ENCODE assay signal across 9 mouse cellular contexts in genomic region chr11:121176285-121177270, GRCm38 (mm10). TPM values are rescaled to one million over a fixed set of nuclear protein-coding genes. Genes with fewer than 3 reads are reported as not detected.
DNase-seq lines count a peak whose midpoint lies in the region; ATAC-seq and TF ChIP-seq lines count a peak whose summit lies in the region.
"Had no signal": no experiment of that assay in that cellular context is flagged by ENCODE, and none has a peak within 500 bp of the region (broad histone marks: within the 10 kb centered on the region; RNA-seq: fewer than 3 reads in every experiment).

No protein-coding gene starts in this region.

- ATAC-seq in midbrain, embryonic 11.5 days (ENCODE audit: low FRiP score), result peak; percentile 44
- ATAC-seq in midbrain, embryonic 16.5 days, result no peak
- ATAC-seq in embryonic facial prominence, embryonic 11.5 days (replicated peaks; ENCODE audit: insufficient number of reproducible peaks, low FRiP score, low TSS enrichment, low read depth), result peak; percentile 9; the same call in 1 of the 2 replicates
- no peak for ATAC-seq in limb, embryonic 14.5 days (ENCODE audit: low FRiP score, low read depth)

- H3K9me3 ChIP-seq in midbrain, embryonic 11.5 days (ENCODE audit: control insufficient read depth, low read length), result no peaks in the 10 kb centered on the region
- H3K9me3 ChIP-seq in midbrain, embryonic 16.5 days (replicated peaks; ENCODE audit: control insufficient read depth, low read length, poor library complexity, severe bottlenecking), result no peaks in the 10 kb centered on the region
- no peaks in the 10 kb centered on the region for H3K9me3 ChIP-seq in embryonic facial prominence, embryonic 11.5 days (replicated peaks; ENCODE audit: control insufficient read depth, low read length)
- no peaks in the 10 kb centered on the region for H3K9me3 ChIP-seq in limb, embryonic 14.5 days (ENCODE audit: control insufficient read depth, low read length)
- H3K9me3 ChIP-seq: heart, embryonic 13.5 days had no signal

- peak; percentile 87 for DNase-seq in midbrain, embryonic 11.5 days (ENCODE audit: low spot score, missing footprints)
- DNase-seq in adrenal gland, postnatal 25 days, result peak; percentile 59
- DNase-seq in embryonic facial prominence, embryonic 11.5 days (ENCODE audit: low spot score), result peak; percentile 72
- DNase-seq in heart, postnatal 4 days, result peak; percentile 68
- peak; percentile 64 for DNase-seq in limb, embryonic 14.5 days (ENCODE audit: low spot score)
- peak; percentile 74 for DNase-seq in naive thymus-derived CD4-positive, alpha-beta T cell, adult 2 months (ENCODE audit: low read depth)
- peak; percentile 31 to 40 for DNase-seq in thymus, postnatal 36 days

- H3K27me3 ChIP-seq in midbrain, embryonic 11.5 days (ENCODE audit: control insufficient read depth, insufficient read depth, low read length), result no peaks in the 10 kb centered on the region
- no peaks in the 10 kb centered on the region for H3K27me3 ChIP-seq in midbrain, embryonic 16.5 days (ENCODE audit: control insufficient read depth, insufficient read depth, low read depth, low read length)
- H3K27me3 ChIP-seq in embryonic facial prominence, embryonic 11.5 days (ENCODE audit: control insufficient read depth, insufficient read depth, low read length), result no peaks in the 10 kb centered on the region
- no peaks in the 10 kb centered on the region for H3K27me3 ChIP-seq in limb, embryonic 14.5 days (ENCODE audit: control insufficient read depth, insufficient read depth, low read length)
- H3K27me3 ChIP-seq: heart, embryonic 13.5 days had no signal

- peaks cover 13% of the 10 kb centered on the region for H3K4me1 ChIP-seq in midbrain, embryonic 11.5 days (ENCODE audit: control insufficient read depth, insufficient read depth, low read length)
- H3K4me1 ChIP-seq in midbrain, embryonic 16.5 days (ENCODE audit: control insufficient read depth, insufficient read depth, low read length), result peaks cover 7% of the 10 kb centered on the region; the same call in 1 of the 2 replicates
- no peaks in the 10 kb centered on the region for H3K4me1 ChIP-seq in embryonic facial prominence, embryonic 11.5 days (ENCODE audit: control insufficient read depth, insufficient read depth, low read length)
- no peaks in the 10 kb centered on the region for H3K4me1 ChIP-seq in limb, embryonic 14.5 days (ENCODE audit: control insufficient read depth, insufficient read depth, low read length)

- no peak overlapping the region for H3K4me3 ChIP-seq in midbrain, embryonic 11.5 days (ENCODE audit: low read depth, low read length)
- no peak overlapping the region for H3K4me3 ChIP-seq in midbrain, embryonic 16.5 days (ENCODE audit: low read depth, low read length)
- H3K4me3 ChIP-seq in embryonic facial prominence, embryonic 11.5 days (ENCODE audit: low read depth, low read length), result no peak overlapping the region
- no peak overlapping the region for H3K4me3 ChIP-seq in limb, embryonic 14.5 days (replicated peaks; ENCODE audit: low read length)
- H3K4me3 ChIP-seq: heart, embryonic 13.5 days had no signal

- H3K27ac ChIP-seq in midbrain, embryonic 11.5 days (ENCODE audit: low read depth, low read length), result no peak overlapping the region
- no peak overlapping the region for H3K27ac ChIP-seq in midbrain, embryonic 16.5 days (ENCODE audit: low read length)
- no peak overlapping the region for H3K27ac ChIP-seq in embryonic facial prominence, embryonic 11.5 days (replicated peaks; ENCODE audit: low read depth, low read length)
- H3K27ac ChIP-seq in limb, embryonic 14.5 days (replicated peaks; ENCODE audit: low read depth, low read length), result no peak overlapping the region
- H3K27ac ChIP-seq: heart, embryonic 13.5 days had no signal

- no peak overlapping the region for H3K4me2 ChIP-seq in midbrain, embryonic 11.5 days
- H3K4me2 ChIP-seq in midbrain, embryonic 16.5 days (ENCODE audit: low read length), result no peak overlapping the region
- no peak overlapping the region for H3K4me2 ChIP-seq in embryonic facial prominence, embryonic 11.5 days (ENCODE audit: low read depth, low read length)
- H3K4me2 ChIP-seq in limb, embryonic 14.5 days (replicated peaks; ENCODE audit: low read depth, low read length, severe bottlenecking), result no peak overlapping the region
- H3K4me2 ChIP-seq: heart, embryonic 13.5 days had no signal

- H3K9ac ChIP-seq in midbrain, embryonic 11.5 days (ENCODE audit: low read length), result no peak overlapping the region
- no peak overlapping the region for H3K9ac ChIP-seq in midbrain, embryonic 16.5 days (ENCODE audit: low read depth, low read length)
- H3K9ac ChIP-seq in embryonic facial prominence, embryonic 11.5 days (replicated peaks; ENCODE audit: low read length), result no peak overlapping the region
- no peak overlapping the region for H3K9ac ChIP-seq in limb, embryonic 14.5 days (ENCODE audit: low read depth, low read length, severe bottlenecking)
- H3K9ac ChIP-seq: heart, embryonic 13.5 days had no signal

- 59% methylated on average over 12 of the region's 12 CpGs for WGBS in midbrain, embryonic 11.5 days
- whole genome bisulfite sequencing in midbrain, embryonic 16.5 days, result 54% methylated on average over 12 of the region's 12 CpGs
- 49% methylated on average over 12 of the region's 12 CpGs for WGBS in embryonic facial prominence, embryonic 11.5 days
- WGBS in limb, embryonic 14.5 days, result 51% methylated on average over 12 of the region's 12 CpGs

- no peak for TF ChIP-seq POLR2A in limb, embryonic 14.5 days (IDR thresholded peaks at IDR 0.05; ENCODE audit: borderline replicate concordance, extremely low read depth, insufficient read depth, insufficient read length)

- H3K36me3 ChIP-seq in midbrain, embryonic 11.5 days (ENCODE audit: control insufficient read depth, insufficient read depth, low read length), result no peaks in the 10 kb centered on the region; the same call in 1 of the 2 replicates
- H3K36me3 ChIP-seq in midbrain, embryonic 16.5 days (ENCODE audit: control insufficient read depth, insufficient read depth, low read length), result no peaks in the 10 kb centered on the region
- no peaks in the 10 kb centered on the region for H3K36me3 ChIP-seq in embryonic facial prominence, embryonic 11.5 days (replicated peaks; ENCODE audit: control insufficient read depth, insufficient read depth, low read depth, low read length)
- H3K36me3 ChIP-seq in limb, embryonic 14.5 days (ENCODE audit: control insufficient read depth, insufficient read depth, low read length), result peaks cover 13% of the 10 kb centered on the region

RNA-seq across cellular contexts. Expression of gene Uts2r, which starts 16.5 kb away (rescaled TPM):
- polyA plus RNA-seq in midbrain, embryonic 11.5 days (2014; fragmentation: Nextera tagmentation; extraction: Ambion mirVana), result 0.12 TPM in 1 of 2 replicates, not detected in the other
- 0.83 and 1.1 TPM in 2 replicates for polyA plus RNA-seq in midbrain, embryonic 16.5 days (2015; fragmentation: Nextera tagmentation; extraction: Ambion mirVana)
- total RNA-seq in adrenal gland, postnatal 25 days (2021), result not detected in 2 replicates
- 0.17 TPM in 1 of 2 replicates, not detected in the other for polyA plus RNA-seq in embryonic facial prominence, embryonic 11.5 days (2014; fragmentation: Nextera tagmentation; extraction: Ambion mirVana)
- total RNA-seq in heart, postnatal 4 days (2021), result under 1 TPM; 0.14 to 0.20 TPM
- polyA plus RNA-seq in limb, embryonic 14.5 days (2012; rRNA removed), result 2.1 and 3.1 TPM in 2 replicates
- 1.0 and 1.4 TPM in 2 replicates for polyA plus RNA-seq in limb, embryonic 14.5 days (2014; fragmentation: Nextera tagmentation; extraction: Ambion mirVana)
- polyA plus RNA-seq: heart, embryonic 13.5 days had no signal

RNA-seq across cellular contexts. Expression of gene Hexdc, which starts 27.7 kb away (rescaled TPM):
- 5.7 and 6.3 TPM in 2 replicates for polyA plus RNA-seq in midbrain, embryonic 11.5 days (2014; fragmentation: Nextera tagmentation; extraction: Ambion mirVana)
- 34.5 and 40.9 TPM in 2 replicates for polyA plus RNA-seq in midbrain, embryonic 16.5 days (2015; fragmentation: Nextera tagmentation; extraction: Ambion mirVana)
- 9.2 and 17.1 TPM in 2 replicates for total RNA-seq in adrenal gland, postnatal 25 days (2021)
- polyA plus RNA-seq in embryonic facial prominence, embryonic 11.5 days (2014; fragmentation: Nextera tagmentation; extraction: Ambion mirVana), result 5.4 and 6.3 TPM in 2 replicates
- total RNA-seq in heart, postnatal 4 days (2021), result 10 to 100 TPM; 17.0 to 17.8 TPM
- polyA plus RNA-seq in limb, embryonic 14.5 days (2012; rRNA removed), result 45.5 and 52.2 TPM in 2 replicates
- polyA plus RNA-seq in limb, embryonic 14.5 days (2014; fragmentation: Nextera tagmentation; extraction: Ambion mirVana), result 8.4 and 12.5 TPM in 2 replicates

RNA-seq across cellular contexts. Expression of gene Ogfod3, which starts 27.9 kb away (rescaled TPM):
- polyA plus RNA-seq in midbrain, embryonic 11.5 days (2014; fragmentation: Nextera tagmentation; extraction: Ambion mirVana), result 16.5 and 21.5 TPM in 2 replicates
- polyA plus RNA-seq in midbrain, embryonic 16.5 days (2015; fragmentation: Nextera tagmentation; extraction: Ambion mirVana), result 24.0 and 27.6 TPM in 2 replicates
- total RNA-seq in adrenal gland, postnatal 25 days (2021), result 25.0 and 26.2 TPM in 2 replicates
- polyA plus RNA-seq in embryonic facial prominence, embryonic 11.5 days (2014; fragmentation: Nextera tagmentation; extraction: Ambion mirVana), result 16.0 and 19.0 TPM in 2 replicates
- total RNA-seq in heart, postnatal 4 days (2021), result 10 to 100 TPM; 18.7 to 22.2 TPM
- 12.5 and 12.7 TPM in 2 replicates for polyA plus RNA-seq in limb, embryonic 14.5 days (2012; rRNA removed)
- polyA plus RNA-seq in limb, embryonic 14.5 days (2014; fragmentation: Nextera tagmentation; extraction: Ambion mirVana), result 21.8 and 22.4 TPM in 2 replicates

RNA-seq across cellular contexts. Expression of gene Tex19.1, which starts 30.6 kb away (rescaled TPM):
- 0.08 TPM in 1 of 2 replicates, not detected in the other for polyA plus RNA-seq in midbrain, embryonic 11.5 days (2014; fragmentation: Nextera tagmentation; extraction: Ambion mirVana)
- not detected in 2 replicates for polyA plus RNA-seq in midbrain, embryonic 16.5 days (2015; fragmentation: Nextera tagmentation; extraction: Ambion mirVana)
- not detected in 2 replicates for total RNA-seq in adrenal gland, postnatal 25 days (2021)
- 0.24 TPM in 1 of 2 replicates, not detected in the other for polyA plus RNA-seq in embryonic facial prominence, embryonic 11.5 days (2014; fragmentation: Nextera tagmentation; extraction: Ambion mirVana)
- not detected for total RNA-seq in heart, postnatal 4 days (2021)
- polyA plus RNA-seq in limb, embryonic 14.5 days (2012; rRNA removed), result 0.06 and 0.10 TPM in 2 replicates
- polyA plus RNA-seq in limb, embryonic 14.5 days (2014; fragmentation: Nextera tagmentation; extraction: Ambion mirVana), result not detected in 2 replicates
- polyA plus RNA-seq: heart, embryonic 13.5 days had no signal

RNA-seq across cellular contexts. Expression of gene Cybc1, which starts 52.5 kb away (rescaled TPM):
- 39.6 and 42.5 TPM in 2 replicates for polyA plus RNA-seq in midbrain, embryonic 11.5 days (2014; fragmentation: Nextera tagmentation; extraction: Ambion mirVana)
- 39.6 and 40.3 TPM in 2 replicates for polyA plus RNA-seq in midbrain, embryonic 16.5 days (2015; fragmentation: Nextera tagmentation; extraction: Ambion mirVana)
- 21.1 and 24.8 TPM in 2 replicates for total RNA-seq in adrenal gland, postnatal 25 days (2021)
- polyA plus RNA-seq in embryonic facial prominence, embryonic 11.5 days (2014; fragmentation: Nextera tagmentation; extraction: Ambion mirVana), result 30.2 and 38.1 TPM in 2 replicates
- total RNA-seq in heart, postnatal 4 days (2021), result 10 to 100 TPM; 11.8 to 12.5 TPM
- 47.1 and 50.4 TPM in 2 replicates for polyA plus RNA-seq in limb, embryonic 14.5 days (2012; rRNA removed)
- polyA plus RNA-seq in limb, embryonic 14.5 days (2014; fragmentation: Nextera tagmentation; extraction: Ambion mirVana), result 41.3 and 49.6 TPM in 2 replicates

Comparison
In these comparisons a context has a peak if more than half of its experiments do, and no peak if none do; other contexts are left out.
1. ATAC-seq: peak in midbrain, embryonic 11.5 days (single experiment) and embryonic facial prominence, embryonic 11.5 days (single experiment); none in midbrain, embryonic 16.5 days (single experiment) and limb, embryonic 14.5 days (single experiment).
2. DNase-seq: peak in every context shown above with its lines; median percentile 87 in midbrain, embryonic 11.5 days; 74 in naive thymus-derived CD4-positive, alpha-beta T cell, adult 2 months; 72 in embryonic facial prominence, embryonic 11.5 days; 68 in heart, postnatal 4 days; 64 in limb, embryonic 14.5 days; 59 in adrenal gland, postnatal 25 days; 36 in thymus, postnatal 36 days.